Mouse (Mus musculus) bone marrow macrophage, adult 2 months (primary cell): ENCODE measurements at regions not wholly inside any gene's neighbourhood (a gene's known extent, or its start where the extent isn't known, plus 50 kb on each side); places are given as distances from the start of the nearest gene placed in this dataset.

Source experiments
- CTCF ChIP-seq: IDR thresholded peaks from 2 replicates; pipeline ENCODE4 v1.5.1; 2012; ENCODE audit warnings: low read depth, mild to moderate bottlenecking, low read length, moderate library complexity
- POLR2A ChIP-seq: IDR thresholded peaks from 2 replicates; pipeline ENCODE4 v1.6.1; 2012; ENCODE audit warnings: mild to moderate bottlenecking, low read depth, low read length, borderline replicate concordance

GRCm38 (mm10) chr5:119103503-119103902, 543.0 kb downstream of the Med13l start:
- TF ChIP-seq POLR2A, result no peak
- no peak for TF ChIP-seq CTCF
